Mouse (Mus musculus) frontal cortex, adult (tissue): ENCODE data around the gene Krt78.

Experiments used
- ATAC-seq: cut with Nextera tagmentation; 2 replicates; pipeline ENCODE4 v1.9.2; 2017; ENCODE audit warnings: mild to moderate bottlenecking, moderate library complexity, mixed read lengths; ENCODE audit not compliant: low TSS enrichment

Krt78 gene

GRCm38 (mm10) chr15:101973414-101974077 lies 19.5 kb upstream of the Krt78 start:
- ATAC-seq: peak; percentile 90

GRCm38 (mm10) chr15:101970536-101970935 lies 16.4 kb upstream of the Krt78 start:
- ATAC-seq: no peak

GRCm38 (mm10) chr15:101966808-101967207 lies 12.7 kb upstream of the Krt78 start:
- no peak for ATAC-seq

- no peak for ATAC-seq
These were observed 4.8 kb upstream of the Krt78 start for GRCm38 (mm10) chr15:101958891-101959290.

GRCm38 (mm10) chr15:101952733-101953474 lies 1.2 kb downstream of the Krt78 start:
- ATAC-seq: no peak

GRCm38 (mm10) chr15:101945430-101945829 lies 8.7 kb downstream of the Krt78 start:
- no peak for ATAC-seq

GRCm38 (mm10) chr15:101941948-101942347 lies 12.1 kb downstream of the Krt78 start:
- ATAC-seq: 0 out of 2 replicates have a peak, but pooled peaks have one; percentile 52

- no peak for ATAC-seq
These were observed 13.7 kb downstream of the Krt78 start, which contains the start of gene Krt79 for GRCm38 (mm10) chr15:101940274-101940829. Gene Krt79, minus strand, starts transcription at chr15:101940324.

GRCm38 (mm10) chr15:101938600-101939308 lies 15.3 kb downstream of the Krt78 start:
- no peak for ATAC-seq

GRCm38 (mm10) chr15:101933024-101933423 lies 21.1 kb downstream of the Krt78 start:
- no peak for ATAC-seq

GRCm38 (mm10) chr15:101929666-101930065 lies 24.4 kb downstream of the Krt78 start:
- ATAC-seq: no peak

GRCm38 (mm10) chr15:101929087-101929486 lies 25.0 kb downstream of the Krt78 start:
- no peak for ATAC-seq

GRCm38 (mm10) chr15:101927340-101928080 lies 26.6 kb downstream of the Krt78 start:
- ATAC-seq: no peak

GRCm38 (mm10) chr15:101925041-101925440 lies 29.0 kb downstream of the Krt78 start:
- no peak for ATAC-seq

- ATAC-seq: no peak
These were observed 29.5 kb downstream of the Krt78 start, which contains the start of gene Krt4 for GRCm38 (mm10) chr15:101924635-101925034. Gene Krt4, minus strand, starts transcription at chr15:101924735.

GRCm38 (mm10) chr15:101922296-101922695 lies 31.8 kb downstream of the Krt78 start:
- no peak for ATAC-seq

- no peak for ATAC-seq
These were observed 38.0 kb downstream of the Krt78 start for GRCm38 (mm10) chr15:101916072-101916471.

- ATAC-seq: no peak
These were observed 49.2 kb downstream of the Krt78 start for GRCm38 (mm10) chr15:101904849-101905248.

GRCm38 (mm10) chr15:101902171-101903149 lies 51.6 kb downstream of the Krt78 start:
- ATAC-seq: no peak
